Mouse (Mus musculus) forebrain, embryonic 15.5 days (tissue): ENCODE results near the gene Foxp1. TPM values are rescaled to one million over a fixed set of nuclear protein-coding genes. Genes with fewer than 3 reads are reported as not detected.
A peak's percentile ranks its signal among the peaks of the same experiment; 100 is the strongest.

ENCODE experiments used
- ATAC-seq: fragments of 200-750 bp; cut with Nextera tagmentation; replicated peaks from 2 replicates; pipeline ENCODE4 v1.8.0; 2017; ENCODE audit warnings: mild to moderate bottlenecking, moderate TSS enrichment, moderate library complexity
- H3K27ac ChIP-seq: fragments of 300-500 bp; sonication (generic); replicated peaks from 2 replicates; pipeline ENCODE4 v1.5.1; 2015; ENCODE audit warnings: mild to moderate bottlenecking, inconsistent platforms
- H3K27me3 ChIP-seq: fragments of 300-500 bp; sonication (generic); 2 replicates; pipeline ENCODE4 v1.6.1; 2015; ENCODE audit warnings: inconsistent platforms
- H3K36me3 ChIP-seq: fragments of 300-500 bp; sonication (generic); 2 replicates; pipeline ENCODE4 v1.6.1; 2015; ENCODE audit warnings: mild to moderate bottlenecking, inconsistent platforms
- H3K4me1 ChIP-seq: fragments of 300-500 bp; sonication (generic); 2 replicates; pipeline ENCODE4 v1.6.1; 2015; ENCODE audit warnings: inconsistent platforms
- H3K4me2 ChIP-seq: fragments of 300-500 bp; sonication (generic); replicated peaks from 2 replicates; pipeline ENCODE4 v1.6.1; 2015; ENCODE audit warnings: mild to moderate bottlenecking, inconsistent platforms
- H3K4me3 ChIP-seq: fragments of 300-500 bp; sonication (generic); 2 replicates; pipeline ENCODE4 v1.5.1; 2015; ENCODE audit warnings: mild to moderate bottlenecking, inconsistent platforms
- H3K9ac ChIP-seq: fragments of 300-500 bp; sonication (generic); replicated peaks from 2 replicates; pipeline ENCODE4 v1.6.1; 2015; ENCODE audit warnings: mild to moderate bottlenecking, inconsistent platforms
- H3K9me3 ChIP-seq: fragments of 300-500 bp; sonication (generic); 2 replicates; pipeline ENCODE4 v1.6.1; 2016; ENCODE audit warnings: inconsistent platforms
- WGBS: fragments of 180-500 bp; shearing (Covaris S2); methylation state at CpG from one replicate; pipeline ENCODE4 v1.1.7; 2015; ENCODE audit warnings: mixed read lengths; 5-methylcytosine and 5-hydroxymethylcytosine counted together
- polyA plus RNA-seq: library from polyadenylated mRNA; unstranded; fragments of >200 nt; fragmentation: Nextera tagmentation; extraction: Ambion mirVana; gene quantifications from 2 replicates; pipeline ENCODE4 v1.2.1, GENCODE M21; 2015

Gene Foxp1
- polyA plus RNA-seq, 1 experiment from 2014 or later, result 102 TPM

DNA sequence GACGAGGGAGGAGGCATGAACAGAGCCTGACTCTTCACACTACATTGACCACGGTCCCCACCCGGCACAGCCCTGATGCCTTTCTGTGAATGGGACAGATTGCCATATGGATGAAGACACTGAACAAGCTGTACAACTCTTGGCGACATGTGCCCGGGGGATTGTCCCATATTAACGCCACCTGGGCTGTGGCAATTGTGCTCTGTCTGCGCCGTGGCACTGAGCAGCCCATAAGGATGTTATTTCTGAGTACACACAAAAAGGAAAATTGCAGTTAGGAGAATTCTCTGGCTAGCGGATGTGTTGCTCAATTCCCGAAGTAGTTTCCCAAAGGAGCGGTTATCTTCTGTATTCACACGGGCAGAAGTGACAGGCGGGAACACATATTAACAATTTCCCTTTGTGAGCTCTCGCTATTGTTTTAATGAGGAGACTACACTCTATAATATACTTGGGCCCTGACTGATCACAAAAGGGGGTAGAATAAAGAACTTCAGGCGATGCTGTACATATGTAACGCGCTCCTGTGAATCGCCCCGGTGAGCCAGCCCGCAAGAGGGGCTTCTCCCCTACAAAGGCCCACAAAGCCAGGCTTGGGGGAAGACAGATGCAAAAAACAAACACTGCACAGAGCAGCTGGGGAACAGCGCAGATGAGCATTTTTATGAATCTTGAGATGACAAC, 528.3 kb downstream of the Foxp1 start:
- 24% methylated on average over 21 of the region's 21 CpGs for WGBS
- Histone ChIP-seq H3K27ac (peak overlapping the region; percentile 27), H3K36me3 (no peaks in the 10 kb centered on the region), H3K9ac (no peak overlapping the region), H3K27me3 (no peaks in the 10 kb centered on the region), H3K4me1 (peaks cover 19% of the 10 kb centered on the region), H3K9me3 (no peaks in the 10 kb centered on the region), H3K4me3 (no peak overlapping the region), H3K4me2 (peak overlapping the region; percentile 22)
- peak; percentile 64; the same call in 1 of the 2 replicates for ATAC-seq

DNA sequence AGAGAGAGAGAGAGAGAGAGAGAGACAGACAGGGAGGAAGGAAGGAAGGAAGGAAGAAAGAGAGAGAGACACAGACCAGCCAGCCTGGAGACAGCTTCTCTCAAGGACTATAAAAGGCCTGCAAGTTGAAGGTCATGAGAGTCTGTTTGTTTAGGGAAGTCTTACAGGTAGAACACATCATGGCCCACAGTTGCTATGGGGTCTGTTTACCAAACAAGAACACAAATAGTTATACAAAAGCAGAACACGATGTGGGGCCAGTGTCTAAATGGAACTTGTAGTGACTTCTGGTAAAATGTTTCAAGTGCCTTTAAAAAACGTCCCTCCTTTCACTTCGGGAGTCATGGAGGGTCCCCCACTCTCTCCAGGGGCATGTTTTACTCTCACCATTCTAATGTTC, 529.3 kb downstream of the Foxp1 start:
- H3K4me2 ChIP-seq, result no peak overlapping the region
- no peak for ATAC-seq
- H3K4me3 ChIP-seq, result no peak overlapping the region
- no peaks in the 10 kb centered on the region for H3K36me3 ChIP-seq
- H3K27ac ChIP-seq, result no peak overlapping the region
- WGBS, result 72% methylated on average over 3 of the region's 3 CpGs
- no peak overlapping the region for H3K9ac ChIP-seq
- H3K4me1 ChIP-seq, result peaks cover 14% of the 10 kb centered on the region
- no peaks in the 10 kb centered on the region for H3K9me3 ChIP-seq
- no peaks in the 10 kb centered on the region for H3K27me3 ChIP-seq

DNA sequence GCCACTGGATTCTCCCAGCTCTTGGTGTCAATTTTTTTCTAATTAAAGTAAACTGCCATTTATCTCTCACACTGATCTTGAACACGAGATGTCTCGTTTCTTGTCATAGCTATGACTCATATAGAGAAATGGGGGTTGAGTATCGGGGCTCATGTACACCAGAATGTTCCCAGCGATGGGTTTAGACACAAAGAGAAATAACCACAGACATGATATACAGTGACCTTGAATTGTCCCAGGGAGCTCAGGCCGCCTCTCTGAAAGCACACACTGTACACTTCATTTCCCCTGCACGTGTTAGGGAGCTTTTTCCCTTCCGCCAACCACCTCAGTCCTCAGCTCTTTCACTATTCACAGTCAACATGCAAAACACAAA, 529.8 kb downstream of the Foxp1 start:
- Histone ChIP-seq H3K27ac (no peak overlapping the region), H3K36me3 (no peaks in the 10 kb centered on the region), H3K9me3 (no peaks in the 10 kb centered on the region), H3K4me2 (no peak overlapping the region), H3K4me3 (no peak overlapping the region), H3K9ac (no peak overlapping the region), H3K4me1 (peaks cover 14% of the 10 kb centered on the region), H3K27me3 (no peaks in the 10 kb centered on the region)
- 81% methylated on average over 7 of the region's 7 CpGs for WGBS
- ATAC-seq, result no peak

DNA sequence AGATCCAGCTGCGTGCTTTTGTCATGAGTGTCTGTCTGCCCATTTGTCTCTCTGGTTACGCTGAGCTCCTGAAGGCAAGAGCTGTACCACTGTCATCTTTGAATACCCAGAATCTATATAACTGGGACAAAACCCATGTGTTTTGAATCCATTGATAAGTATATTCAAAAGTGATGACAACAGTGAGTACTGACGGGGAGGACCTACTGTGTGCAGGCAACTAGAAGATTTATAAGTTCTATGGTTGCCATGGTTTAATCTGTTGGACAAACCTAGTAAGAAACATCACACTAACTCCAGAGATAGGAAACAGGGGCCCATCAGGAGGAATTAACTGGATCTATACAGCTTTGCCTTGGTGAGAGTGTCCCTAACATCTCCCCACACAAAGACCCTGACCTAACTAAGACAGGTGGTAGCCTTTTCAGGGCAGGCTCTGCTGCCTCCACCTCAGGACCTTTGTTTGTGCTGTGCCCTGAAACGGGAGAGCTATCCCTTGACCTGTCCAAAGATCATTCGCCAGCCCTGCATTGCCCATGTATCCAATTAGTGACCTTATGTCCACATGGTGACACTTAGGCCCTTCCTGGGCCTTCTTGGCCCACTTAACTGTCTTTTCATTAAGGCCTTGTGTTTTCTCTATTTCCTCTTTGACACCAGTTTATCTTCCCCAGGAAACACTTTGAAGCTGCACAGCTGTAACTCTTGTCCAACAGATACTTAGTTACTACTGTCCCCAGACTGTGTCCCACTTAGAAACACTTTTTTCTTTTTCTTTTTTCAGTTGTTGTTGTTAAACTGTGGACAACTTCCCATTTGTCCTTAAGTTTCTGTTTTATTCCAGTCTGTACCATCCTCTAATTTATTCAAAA, 530.4 kb downstream of the Foxp1 start:
- no peak overlapping the region for H3K27ac ChIP-seq
- no peak overlapping the region for H3K4me3 ChIP-seq
- WGBS, result 91% methylated on average over 5 of the region's 5 CpGs

DNA sequence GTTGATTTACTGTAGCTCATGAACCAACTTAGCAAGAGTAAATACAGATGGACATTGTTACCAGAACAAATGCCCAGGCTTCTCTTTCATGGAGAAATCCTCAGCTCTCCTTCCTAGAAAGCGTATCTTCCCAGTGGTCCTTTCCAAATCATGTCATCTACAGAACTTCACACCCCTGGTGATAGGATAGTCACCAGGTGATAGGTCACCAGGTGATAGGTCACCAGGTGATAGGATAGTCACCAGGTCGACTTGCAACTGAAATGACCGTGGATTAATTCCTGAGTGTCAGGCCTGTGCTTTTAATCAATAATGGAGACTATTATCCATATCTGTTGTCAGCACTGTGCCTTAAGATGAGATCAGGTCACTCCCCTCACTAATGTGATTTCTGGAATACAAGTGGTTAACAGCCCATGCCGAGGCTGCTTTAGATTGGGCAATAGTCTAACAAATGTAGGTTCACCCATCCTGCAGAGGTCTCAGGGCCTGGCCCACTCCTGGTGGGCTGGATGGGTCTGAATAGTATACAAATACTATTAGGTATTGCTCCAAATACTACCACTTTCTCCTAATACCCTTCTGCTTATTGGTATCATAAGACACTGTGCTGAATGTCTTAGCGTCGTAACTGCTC, 534.9 kb downstream of the Foxp1 start:
- H3K27me3 ChIP-seq, result no peaks in the 10 kb centered on the region
- no peak overlapping the region for H3K9ac ChIP-seq
- H3K9me3 ChIP-seq, result no peaks in the 10 kb centered on the region
- H3K4me2 ChIP-seq, result no peak overlapping the region
- ATAC-seq, result no peak
- 92% methylated on average over 6 of the region's 6 CpGs for WGBS
- no peaks in the 10 kb centered on the region for H3K4me1 ChIP-seq
- H3K27ac ChIP-seq, result no peak overlapping the region
- H3K4me3 ChIP-seq, result no peak overlapping the region
- no peaks in the 10 kb centered on the region for H3K36me3 ChIP-seq

More for the DNA sequence above, 530.4 kb downstream of the Foxp1 start:
- Histone ChIP-seq H3K36me3 (no peaks in the 10 kb centered on the region), H3K9ac (no peak overlapping the region), H3K27me3 (no peaks in the 10 kb centered on the region), H3K9me3 (no peaks in the 10 kb centered on the region), H3K4me1 (peaks cover 14% of the 10 kb centered on the region), H3K4me2 (no peak overlapping the region)
- no peak for ATAC-seq

DNA sequence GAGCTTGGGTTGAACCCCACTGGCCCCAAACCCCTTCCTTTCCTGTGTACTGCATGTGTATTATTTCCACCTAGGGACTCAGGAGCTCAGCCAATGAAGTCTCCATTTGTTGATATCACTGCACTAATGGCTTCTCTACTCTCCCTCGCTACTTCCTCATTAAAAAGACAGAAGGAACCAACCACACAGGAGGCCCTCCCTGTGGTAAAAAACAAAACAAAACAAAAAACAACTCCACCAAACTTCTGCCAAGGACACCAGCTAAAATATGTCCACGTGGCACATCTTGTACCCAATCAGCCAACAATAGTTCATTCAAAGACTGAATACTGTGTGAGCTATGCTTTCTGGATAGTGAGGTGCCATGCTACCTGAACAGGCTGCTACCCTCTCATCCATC, 537.1 kb downstream of the Foxp1 start:
- Histone ChIP-seq H3K4me3 (no peak overlapping the region), H3K9ac (no peak overlapping the region), H3K4me2 (no peak overlapping the region), H3K27ac (no peak overlapping the region), H3K27me3 (no peaks in the 10 kb centered on the region), H3K9me3 (no peaks in the 10 kb centered on the region), H3K36me3 (no peaks in the 10 kb centered on the region), H3K4me1 (no peaks in the 10 kb centered on the region)
- no peak for ATAC-seq
- 71% methylated on average over 2 of the region's 2 CpGs for WGBS

DNA sequence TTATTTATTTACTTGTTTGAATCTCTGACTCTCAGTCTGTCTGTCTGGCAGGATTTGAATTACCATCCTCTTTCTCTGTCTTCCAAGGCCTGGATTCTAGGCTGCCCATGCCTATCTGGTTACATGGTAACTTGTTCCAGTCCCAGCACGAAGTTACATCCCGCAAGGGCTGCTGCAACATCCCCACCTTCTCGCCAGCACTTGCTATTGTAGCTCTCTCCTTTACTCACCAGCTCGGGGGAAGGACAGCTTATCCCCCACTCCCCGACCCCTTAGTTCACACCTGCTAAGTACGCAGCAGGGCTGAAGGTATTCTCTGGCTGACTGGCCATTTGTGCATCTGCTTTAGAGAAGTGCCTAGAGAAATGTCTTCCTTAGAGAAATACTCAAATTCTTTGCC, 537.9 kb downstream of the Foxp1 start:
- no peak for ATAC-seq
- WGBS, result 81% methylated on average over 6 of the region's 6 CpGs
- Histone ChIP-seq H3K4me2 (no peak overlapping the region), H3K27ac (no peak overlapping the region), H3K4me1 (no peaks in the 10 kb centered on the region), H3K4me3 (no peak overlapping the region), H3K9me3 (no peaks in the 10 kb centered on the region), H3K27me3 (no peaks in the 10 kb centered on the region), H3K36me3 (no peaks in the 10 kb centered on the region), H3K9ac (no peak overlapping the region)

DNA sequence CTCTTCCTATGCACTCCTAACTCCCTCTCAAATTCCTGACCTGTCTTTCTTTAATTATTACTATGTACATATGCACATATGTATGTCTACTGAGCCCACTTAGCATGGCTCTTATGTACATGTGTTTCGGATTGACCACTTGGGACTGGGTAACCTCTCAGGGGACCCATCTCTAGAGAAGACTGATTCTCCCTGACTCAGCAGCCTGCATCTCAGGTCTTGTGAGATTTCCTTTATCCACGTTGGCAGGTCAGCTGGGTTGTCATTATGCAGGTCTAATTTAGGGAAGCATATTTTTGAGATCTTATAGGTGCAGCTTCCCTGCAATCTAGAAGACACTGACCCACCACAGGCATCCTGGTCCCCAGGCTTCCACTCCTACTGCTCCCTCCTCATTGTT, 538.5 kb downstream of the Foxp1 start:
- no peaks in the 10 kb centered on the region for H3K27me3 ChIP-seq
- no peaks in the 10 kb centered on the region for H3K4me1 ChIP-seq
- no peak overlapping the region for H3K4me2 ChIP-seq
- H3K27ac ChIP-seq, result no peak overlapping the region
- WGBS, result 88% methylated on average over 2 of the region's 2 CpGs
- H3K36me3 ChIP-seq, result no peaks in the 10 kb centered on the region
- H3K4me3 ChIP-seq, result no peak overlapping the region
- ATAC-seq, result no peak
- no peak overlapping the region for H3K9ac ChIP-seq
- H3K9me3 ChIP-seq, result no peaks in the 10 kb centered on the region

DNA sequence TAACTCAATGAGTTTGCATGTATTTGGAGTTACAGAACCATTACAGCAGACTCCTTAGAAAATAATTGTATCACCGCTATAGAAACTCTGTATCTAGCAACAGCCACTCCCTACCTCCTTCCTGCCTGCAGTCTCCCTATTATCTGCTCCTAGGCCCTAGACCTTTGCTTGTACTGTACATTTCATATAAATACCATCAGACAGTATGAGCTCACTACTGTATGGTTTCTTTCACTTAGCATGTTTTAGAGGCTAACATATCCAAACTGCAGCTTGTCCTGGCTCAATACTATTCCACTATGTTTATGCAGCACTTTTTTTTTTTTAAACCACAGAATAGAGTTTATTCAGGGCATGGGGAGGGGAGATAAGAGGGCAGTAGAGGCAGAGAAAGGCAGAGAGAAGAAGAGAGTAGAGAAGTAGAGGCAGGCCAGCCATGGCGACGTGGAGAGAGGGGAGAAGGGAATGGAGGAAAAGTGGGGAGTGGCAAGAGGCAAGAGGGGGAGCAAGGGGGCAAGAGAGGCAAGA, 539.1 kb downstream of the Foxp1 start:
- Histone ChIP-seq H3K4me1 (no peaks in the 10 kb centered on the region), H3K9me3 (no peaks in the 10 kb centered on the region), H3K27me3 (no peaks in the 10 kb centered on the region), H3K4me2 (no peak overlapping the region), H3K4me3 (no peak overlapping the region), H3K36me3 (no peaks in the 10 kb centered on the region), H3K9ac (no peak overlapping the region), H3K27ac (no peak overlapping the region)
- 95% methylated on average over 3 of the region's 3 CpGs for WGBS
- no peak for ATAC-seq

DNA sequence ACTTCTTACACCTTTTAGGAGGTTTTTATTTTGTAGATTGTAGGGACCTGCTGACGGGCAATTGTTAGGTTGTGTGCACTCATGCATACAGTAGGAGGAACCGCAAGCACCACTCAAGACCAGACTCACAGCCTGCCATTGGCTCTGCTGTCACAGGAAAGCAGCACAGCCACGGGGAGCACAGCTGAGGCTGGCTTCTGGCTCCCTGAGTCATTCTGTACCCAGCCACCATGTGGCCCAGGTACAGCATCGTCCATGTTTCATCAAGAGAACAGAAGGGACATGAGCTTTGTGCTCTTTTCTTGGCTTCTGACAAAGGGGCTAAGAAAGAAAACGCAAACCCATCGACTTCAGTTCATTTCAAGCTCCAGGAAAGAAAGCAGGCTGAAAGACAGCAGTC, 541.3 kb downstream of the Foxp1 start:
- Histone ChIP-seq H3K4me1 (no peaks in the 10 kb centered on the region), H3K27me3 (no peaks in the 10 kb centered on the region)
- WGBS, result 61% methylated on average over 6 of the region's 6 CpGs

DNA sequence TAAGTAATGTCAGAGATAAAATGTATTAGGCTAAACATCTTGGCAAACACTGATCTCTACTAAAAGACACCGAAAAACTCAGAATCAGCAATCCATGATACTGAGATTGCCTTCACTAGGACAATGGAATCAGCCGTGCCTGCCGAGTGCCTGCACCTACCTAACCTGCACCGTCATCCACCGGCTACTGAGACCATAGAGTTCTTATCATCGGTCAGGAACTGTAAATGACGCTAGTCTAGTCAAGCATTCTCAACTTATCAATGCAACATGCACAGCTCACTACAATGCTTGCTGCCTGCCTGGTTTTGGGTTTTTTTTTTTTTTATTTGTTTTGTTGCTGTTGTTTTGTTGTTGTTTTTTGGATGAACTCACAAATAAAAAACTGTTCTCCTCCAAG, 542.1 kb downstream of the Foxp1 start:
- ATAC-seq, result no peak
- H3K27ac ChIP-seq, result no peak overlapping the region
- no peaks in the 10 kb centered on the region for H3K9me3 ChIP-seq
- no peaks in the 10 kb centered on the region for H3K27me3 ChIP-seq
- H3K9ac ChIP-seq, result no peak overlapping the region
- H3K4me3 ChIP-seq, result no peak overlapping the region
- H3K4me1 ChIP-seq, result no peaks in the 10 kb centered on the region
- WGBS, result 96% methylated on average over 7 of the region's 7 CpGs
- peaks cover 4% of the 10 kb centered on the region; the same call in 1 of the 2 replicates for H3K36me3 ChIP-seq
- no peak overlapping the region for H3K4me2 ChIP-seq

More for the DNA sequence above, 541.3 kb downstream of the Foxp1 start:
- peaks cover 4% of the 10 kb centered on the region; the same call in 1 of the 2 replicates for H3K36me3 ChIP-seq
- no peak overlapping the region for H3K4me2 ChIP-seq
- no peak overlapping the region for H3K4me3 ChIP-seq
- H3K9ac ChIP-seq, result no peak overlapping the region
- no peak overlapping the region for H3K27ac ChIP-seq
- ATAC-seq, result no peak
- H3K9me3 ChIP-seq, result no peaks in the 10 kb centered on the region

DNA sequence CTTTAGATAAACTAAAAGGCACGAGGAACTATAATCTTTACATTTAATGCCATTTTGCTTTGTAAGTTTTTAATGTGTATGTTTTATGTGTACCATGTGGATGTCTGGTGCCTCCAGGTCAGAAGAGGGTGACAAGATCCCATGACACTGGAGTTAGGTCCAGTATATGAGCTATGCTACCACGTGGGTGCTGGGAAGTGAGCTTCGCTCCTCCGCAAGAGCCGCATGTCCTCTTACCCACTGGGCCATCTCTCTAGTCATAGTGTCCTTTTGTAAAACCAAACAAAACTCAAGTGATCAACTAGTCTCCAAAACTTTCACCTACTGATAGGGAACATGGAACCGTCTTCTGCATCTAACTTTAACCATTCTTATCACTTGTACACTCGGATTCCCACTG, 542.5 kb downstream of the Foxp1 start:
- H3K27me3 ChIP-seq, result no peaks in the 10 kb centered on the region
- no peaks in the 10 kb centered on the region for H3K9me3 ChIP-seq
- no peaks in the 10 kb centered on the region for H3K4me1 ChIP-seq
- no peak overlapping the region for H3K4me2 ChIP-seq
- ATAC-seq, result no peak
- WGBS, result 95% methylated on average over 7 of the region's 7 CpGs
- no peak overlapping the region for H3K27ac ChIP-seq
- H3K9ac ChIP-seq, result no peak overlapping the region
- no peak overlapping the region for H3K4me3 ChIP-seq
- peaks cover 4% of the 10 kb centered on the region; the same call in 1 of the 2 replicates for H3K36me3 ChIP-seq
